Mouse (Mus musculus): Measurements from ENCODE around the gene Sema3e.
A peak's percentile ranks its signal among the peaks of the same experiment; 100 is the strongest.

The Sema3e gene

GRCm38 (mm10) chr5:14025205-14026124 is at the start of gene Sema3e:
Sema3e (plus strand) TSS chr5:14025276.
- no peak for DNase-seq (ENCODE audit: low read depth)

- no peak for DNase-seq (ENCODE audit: low read depth)
Observed at GRCm38 (mm10) chr5:13977576-13977975, 47.5 kb upstream of the Sema3e start.

GRCm38 (mm10) chr5:13979156-13979555 is 45.9 kb upstream of the Sema3e start:
- no peak for DNase-seq (ENCODE audit: low read depth)

GRCm38 (mm10) chr5:13982417-13983054 is 42.5 kb upstream of the Sema3e start:
- no peak for DNase-seq (ENCODE audit: low read depth)

- no peak for DNase-seq (ENCODE audit: low read depth)
Observed at GRCm38 (mm10) chr5:13983608-13984007, 41.5 kb upstream of the Sema3e start.

GRCm38 (mm10) chr5:13985669-13986068 is 39.4 kb upstream of the Sema3e start:
- no peak for DNase-seq (ENCODE audit: low read depth)

- DNase-seq (ENCODE audit: low read depth), result no peak
Observed at GRCm38 (mm10) chr5:13987123-13987522, 38.0 kb upstream of the Sema3e start.

- no peak for DNase-seq (ENCODE audit: low read depth)
Observed at GRCm38 (mm10) chr5:13988023-13988422, 37.1 kb upstream of the Sema3e start.

GRCm38 (mm10) chr5:13992734-13993396 is 32.2 kb upstream of the Sema3e start:
- no peak for DNase-seq (ENCODE audit: low read depth)

GRCm38 (mm10) chr5:14028341-14028740 is 3.3 kb downstream of the Sema3e start:
- no peak for DNase-seq (ENCODE audit: low read depth)

GRCm38 (mm10) chr5:14030796-14031195 is 5.7 kb downstream of the Sema3e start:
- peak; percentile 41 for DNase-seq (ENCODE audit: low read depth)

- DNase-seq (ENCODE audit: low read depth), result no peak
Observed at GRCm38 (mm10) chr5:14032056-14032455, 7.0 kb downstream of the Sema3e start.

GRCm38 (mm10) chr5:14033302-14033701 is 8.2 kb downstream of the Sema3e start:
- no peak for DNase-seq (ENCODE audit: low read depth)

GRCm38 (mm10) chr5:14038813-14039496 is 13.9 kb downstream of the Sema3e start:
- no peak for DNase-seq (ENCODE audit: low read depth)

GRCm38 (mm10) chr5:14040208-14040607 is 15.1 kb downstream of the Sema3e start:
- DNase-seq (ENCODE audit: low read depth), result no peak

- no peak for DNase-seq (ENCODE audit: low read depth)
Observed at GRCm38 (mm10) chr5:14043116-14043515, 18.0 kb downstream of the Sema3e start.

- no peak for DNase-seq (ENCODE audit: low read depth)
Observed at GRCm38 (mm10) chr5:14043983-14044382, 18.9 kb downstream of the Sema3e start.

GRCm38 (mm10) chr5:14048660-14049059 is 23.6 kb downstream of the Sema3e start:
- no peak for DNase-seq (ENCODE audit: low read depth)

GRCm38 (mm10) chr5:14054472-14054871 is 29.4 kb downstream of the Sema3e start:
- DNase-seq (ENCODE audit: low read depth), result no peak

- no peak for DNase-seq (ENCODE audit: low read depth)
Observed at GRCm38 (mm10) chr5:14059895-14060553, 34.9 kb downstream of the Sema3e start.

- no peak for DNase-seq (ENCODE audit: low read depth)
Observed at GRCm38 (mm10) chr5:14062918-14063481, 37.9 kb downstream of the Sema3e start.

All from fibroblast of lung, adult 2 months (primary cell).